Mouse (Mus musculus): ENCODE data around the gene Tef.

Gene Tef

DNA sequence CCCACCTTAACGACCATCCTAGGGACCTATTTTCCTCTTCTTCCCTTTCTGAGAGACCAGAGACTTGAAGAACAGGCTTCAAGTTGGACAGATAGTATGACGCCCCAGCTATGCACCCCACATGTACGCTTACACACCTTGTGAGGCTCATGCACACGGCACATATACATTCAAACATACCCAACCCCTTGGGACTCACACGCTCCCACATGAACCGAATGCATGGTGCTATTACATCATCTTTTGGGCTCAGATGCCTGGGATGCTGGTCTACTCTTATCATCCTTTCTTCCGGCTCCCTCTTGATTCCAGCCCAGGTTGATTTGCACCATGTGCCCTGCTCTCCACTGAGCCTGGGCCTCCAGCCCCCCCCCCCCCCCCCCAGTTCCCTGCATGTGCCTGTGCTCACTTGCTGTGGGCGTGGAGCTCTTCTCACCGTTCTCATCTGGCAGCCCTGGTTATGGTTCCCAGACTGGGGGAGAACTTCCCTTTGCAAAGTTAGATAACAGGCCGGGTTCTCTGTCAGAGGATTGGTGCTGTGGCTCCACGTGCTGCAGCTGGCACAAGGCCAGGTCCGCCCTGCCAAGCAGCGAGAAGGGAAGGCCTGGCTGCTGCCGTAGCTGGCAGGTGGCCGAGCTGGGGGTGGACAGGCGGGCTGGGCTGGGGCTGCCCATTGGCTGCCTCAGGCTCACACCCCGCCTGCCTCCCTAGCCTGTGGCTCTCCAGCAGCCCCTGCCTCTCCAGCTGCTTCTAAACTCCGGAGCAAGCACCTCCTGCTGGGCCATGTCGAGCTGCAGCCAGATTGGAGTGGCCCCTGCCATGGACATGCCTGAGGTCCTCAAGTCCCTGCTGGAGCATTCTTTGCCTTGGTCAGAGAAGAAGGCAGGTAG, at the start of gene Tef:
Gene Tef (plus strand): TSS at position 421 of the 890 bp plus-strand sequence.
- DNase-seq = peak; percentile 72

DNA sequence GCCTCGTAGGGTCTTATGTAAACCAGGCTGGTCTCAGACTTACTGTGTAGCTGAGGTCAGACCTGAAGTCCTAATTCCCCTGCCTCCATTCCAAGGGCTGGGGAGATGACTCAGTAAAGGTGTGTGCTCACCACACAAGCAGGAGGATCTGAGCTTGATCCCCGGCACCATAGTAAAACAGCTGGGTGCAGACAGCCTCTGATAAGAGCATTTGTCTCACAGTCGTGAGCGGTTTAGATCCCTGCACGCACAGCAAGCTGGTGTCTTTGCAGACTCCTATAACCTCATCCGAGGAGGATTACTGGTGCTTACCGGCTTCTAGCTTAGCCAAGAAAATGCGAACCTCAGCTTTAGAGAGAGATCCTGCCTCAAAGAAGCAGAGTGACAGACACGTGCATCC, 48.6 kb upstream of the Tef start:
- no peak for DNase-seq

- no peak for DNase-seq
Measured at GRCm38 (mm10) chr15:81758701-81759100, 43.5 kb upstream of the Tef start.

GRCm38 (mm10) chr15:81759542-81759941, 42.7 kb upstream of the Tef start:
- no peak for DNase-seq

- no peak for DNase-seq
Measured at GRCm38 (mm10) chr15:81760361-81761079, 41.7 kb upstream of the Tef start.

GRCm38 (mm10) chr15:81761381-81761780, 40.8 kb upstream of the Tef start:
- DNase-seq = no peak

DNA sequence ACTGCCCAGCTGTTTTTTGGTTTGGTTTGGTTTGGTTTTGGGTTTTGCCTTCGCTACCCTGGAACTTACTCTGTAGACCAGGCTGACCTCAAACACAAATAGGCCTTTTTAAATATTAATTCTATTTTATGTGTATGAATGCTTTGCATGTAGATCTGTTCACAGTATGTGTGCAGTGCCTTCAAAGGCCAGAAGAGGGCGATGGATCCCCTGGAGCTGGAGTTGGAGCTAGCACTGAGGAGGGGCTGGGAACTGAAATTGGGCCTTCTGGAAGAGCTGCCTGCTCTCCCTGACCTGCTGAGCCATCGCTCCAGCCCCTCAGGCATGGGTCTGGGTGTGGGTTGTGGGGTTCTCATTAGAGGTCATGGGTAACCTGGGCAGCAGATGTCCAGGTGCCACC, 40.3 kb upstream of the Tef start:
- no peak for DNase-seq

- DNase-seq = no peak
Measured at GRCm38 (mm10) chr15:81764573-81764972, 37.6 kb upstream of the Tef start.

- DNase-seq = no peak
Measured at GRCm38 (mm10) chr15:81765651-81766050, 36.6 kb upstream of the Tef start.

- no peak for DNase-seq
Measured at GRCm38 (mm10) chr15:81766439-81766838, 35.8 kb upstream of the Tef start.

- no peak for DNase-seq
Measured at GRCm38 (mm10) chr15:81769037-81769436, 33.2 kb upstream of the Tef start.

- DNase-seq = no peak
Measured at GRCm38 (mm10) chr15:81772431-81773120, 29.6 kb upstream of the Tef start.

DNA sequence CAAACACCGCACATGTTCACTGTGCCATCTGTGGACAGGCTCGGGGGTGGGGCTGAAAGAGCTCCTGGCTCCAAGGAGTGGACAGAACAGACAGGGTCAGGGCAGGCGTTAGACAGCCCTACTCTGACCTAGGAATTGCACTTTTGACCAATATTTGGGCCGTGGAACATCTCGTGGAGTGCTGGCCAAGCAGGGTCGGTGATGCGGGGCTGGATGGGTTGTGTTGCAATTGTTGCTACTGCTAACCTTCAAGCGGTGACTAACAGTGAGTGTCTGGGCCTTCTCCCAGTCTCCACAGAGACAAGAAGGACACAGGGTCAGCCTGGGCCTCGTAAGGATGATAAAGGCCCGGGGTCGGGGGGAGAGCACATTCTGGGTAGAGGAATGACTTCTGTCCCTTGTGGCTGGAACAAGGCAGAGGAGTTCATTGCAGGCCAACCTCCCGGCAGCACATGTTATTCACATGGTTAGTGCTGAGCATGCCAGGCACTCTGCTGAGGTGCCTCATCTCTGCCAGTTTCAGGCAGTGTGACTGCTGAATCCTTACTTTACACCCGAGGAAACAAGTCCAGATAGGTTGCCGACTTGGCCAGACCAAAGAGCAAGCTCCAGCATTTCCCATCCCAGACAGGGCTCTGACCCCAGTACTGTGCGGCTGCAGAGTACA, 27.6 kb upstream of the Tef start:
- DNase-seq = no peak

DNA sequence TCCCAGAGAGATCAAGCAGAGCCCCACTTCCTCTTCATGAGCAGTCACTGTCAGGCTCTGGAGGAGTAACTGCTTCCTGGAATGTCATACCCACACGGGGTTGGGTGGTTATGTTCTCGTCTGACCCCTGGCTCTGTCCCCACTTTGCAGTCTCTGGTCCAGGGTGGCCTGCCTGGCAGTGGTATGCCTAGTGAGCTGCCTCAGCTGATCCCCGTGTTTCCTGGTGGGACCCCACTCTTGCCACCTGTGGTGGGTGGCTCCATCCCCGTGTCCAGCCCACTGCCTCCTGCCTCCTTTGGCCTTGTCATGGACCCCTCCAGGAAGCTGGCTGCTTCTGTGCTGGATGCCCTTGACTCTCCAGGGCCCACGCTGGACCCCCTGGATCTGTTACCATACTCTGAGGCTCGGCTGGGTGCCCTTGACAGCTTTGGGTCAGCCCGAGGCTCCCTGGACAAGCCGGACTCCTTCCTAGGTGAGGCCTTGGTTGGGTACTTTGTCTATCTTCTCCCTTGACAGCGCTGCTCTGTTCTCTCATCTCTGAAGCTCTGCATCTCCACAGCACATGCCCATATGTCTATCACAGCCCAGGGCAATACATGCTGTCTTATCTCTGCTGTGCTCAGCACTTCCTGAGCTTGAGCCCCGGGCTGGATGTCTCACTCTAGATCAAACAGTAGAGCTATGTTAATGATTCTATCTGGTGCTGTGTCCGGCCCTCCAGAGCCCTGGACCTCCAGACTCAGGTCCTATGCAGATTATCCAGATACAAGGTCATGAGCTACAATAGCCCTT, 25.4 kb upstream of the Tef start:
- DNase-seq = no peak

GRCm38 (mm10) chr15:81781816-81782215, 20.4 kb upstream of the Tef start:
- no peak for DNase-seq

GRCm38 (mm10) chr15:81784762-81785161, 17.5 kb upstream of the Tef start:
- DNase-seq = no peak

DNA sequence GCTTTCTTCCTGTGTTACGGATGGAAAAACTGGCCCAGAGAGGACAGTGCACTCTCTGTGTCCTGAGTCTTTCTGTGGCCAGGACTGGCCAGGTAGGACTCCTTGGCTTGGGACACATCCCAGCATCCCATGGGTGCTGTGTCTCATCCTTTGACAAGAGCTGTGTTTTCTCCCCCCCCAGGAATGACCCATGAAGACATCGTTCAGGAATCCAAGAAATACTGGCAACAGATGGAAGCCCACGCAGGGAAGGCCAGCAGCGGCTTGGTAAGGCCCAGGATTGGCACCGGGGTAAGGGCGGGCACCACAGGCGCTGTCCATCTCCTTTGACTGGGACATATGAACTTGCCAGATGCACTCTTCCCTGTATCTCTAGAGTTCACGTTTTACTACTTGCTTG, 16.5 kb upstream of the Tef start:
- DNase-seq = no peak

GRCm38 (mm10) chr15:81787525-81787924, 14.7 kb upstream of the Tef start:
- no peak for DNase-seq

- no peak for DNase-seq
Measured at GRCm38 (mm10) chr15:81792444-81792843, 9.8 kb upstream of the Tef start.

GRCm38 (mm10) chr15:81796228-81796627, 6.0 kb upstream of the Tef start:
- peak; percentile 26 for DNase-seq

DNA sequence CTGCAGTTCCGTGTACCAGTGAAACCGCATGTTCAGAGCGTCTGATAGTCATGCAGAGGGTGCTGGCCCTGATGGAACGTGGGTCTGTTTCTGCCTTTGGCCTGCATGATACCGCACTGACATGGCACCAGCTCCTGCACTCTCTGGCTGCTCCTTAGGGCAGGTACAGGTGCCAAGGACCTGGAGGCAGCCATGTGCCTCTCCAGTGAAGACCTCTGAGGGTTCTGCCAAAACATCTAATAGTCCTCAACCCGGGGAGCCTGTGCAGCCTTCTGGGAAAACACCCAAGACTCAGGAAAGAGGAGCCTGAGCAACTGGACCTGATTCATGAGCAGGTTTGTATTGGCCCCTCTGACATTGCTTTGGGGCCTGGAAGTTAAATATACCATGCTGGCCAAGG, 4.4 kb upstream of the Tef start:
- DNase-seq = no peak

- no peak for DNase-seq
Measured at GRCm38 (mm10) chr15:81798421-81798820, 3.8 kb upstream of the Tef start.
